Mouse (Mus musculus) cerebellum, postnatal 36 days (tissue): ENCODE data around the gene Tpgs1.
A peak's percentile ranks its signal among the peaks of the same experiment; 100 is the strongest.

Experiments
- DNase-seq, 2 experiments: peaks; one replicate each; pipeline ENCODE4 v3.0.0; 2021 to 2022; ENCODE audit warnings: mixed read lengths in 2 of 2

Gene Tpgs1

GRCm38 (mm10) chr10:79669576-79670057 lies 448 bp downstream of the Tpgs1 start:
- DNase-seq = peak; percentile 77 to 78

- no peak for DNase-seq
These were observed 1.1 kb downstream of the Tpgs1 start for GRCm38 (mm10) chr10:79670071-79670888.

- no peak for DNase-seq
These were observed 2.4 kb downstream of the Tpgs1 start for GRCm38 (mm10) chr10:79671396-79672087.

DNA sequence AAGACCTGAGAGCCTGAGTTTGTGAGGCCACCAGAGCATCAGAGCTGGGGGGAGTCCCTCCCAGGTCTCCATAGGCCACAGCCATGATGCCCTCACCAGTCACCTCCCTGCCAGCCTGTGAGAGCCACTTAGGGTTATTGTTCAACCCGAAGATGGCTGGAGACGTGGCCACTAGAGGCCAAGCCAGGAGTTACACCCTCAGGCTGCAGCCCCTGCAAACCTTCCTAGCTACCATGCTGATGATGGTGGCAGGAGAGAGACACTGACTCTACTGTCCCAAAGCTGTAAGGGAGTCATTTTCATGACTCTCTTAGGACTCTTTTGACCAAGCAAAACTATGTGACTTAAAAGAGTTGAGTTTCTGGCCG lies 2.9 kb downstream of the Tpgs1 start:
- DNase-seq = no peak

GRCm38 (mm10) chr10:79673054-79673453 lies 3.9 kb downstream of the Tpgs1 start:
- no peak for DNase-seq

DNA sequence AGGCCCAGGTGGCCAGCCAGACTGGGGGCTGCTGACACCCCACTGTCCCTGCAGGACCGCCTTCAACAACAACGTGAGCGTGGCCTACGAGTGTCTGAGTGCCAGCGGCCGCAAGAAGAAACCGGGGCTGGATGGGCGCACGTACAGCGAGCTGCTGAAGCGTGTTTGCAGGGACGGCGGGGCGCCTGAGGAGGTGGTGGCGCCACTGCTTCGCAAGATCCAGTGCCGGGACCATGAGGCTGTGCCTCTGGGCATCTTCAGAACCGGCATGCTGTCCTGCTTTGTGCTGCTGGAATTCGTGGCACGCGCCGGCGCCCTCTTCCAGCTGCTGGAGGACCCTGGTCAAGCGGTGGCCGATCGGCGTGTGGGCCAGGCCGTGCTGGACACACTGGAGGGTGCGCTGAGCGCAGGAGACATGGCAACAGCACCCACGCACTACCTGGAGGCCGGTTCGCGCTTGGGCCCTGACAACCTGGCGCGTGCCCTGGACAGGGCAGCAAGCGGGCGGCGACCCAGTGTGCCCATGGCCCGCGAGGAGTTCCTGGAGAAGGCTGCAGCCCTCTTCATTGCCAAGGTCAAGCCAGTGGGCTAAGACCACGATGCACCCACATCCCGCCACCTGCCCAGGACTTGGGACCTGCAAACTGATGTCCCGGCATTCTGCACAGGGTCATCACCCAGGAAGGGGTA lies 6.3 kb downstream of the Tpgs1 start:
- DNase-seq = no peak

DNA sequence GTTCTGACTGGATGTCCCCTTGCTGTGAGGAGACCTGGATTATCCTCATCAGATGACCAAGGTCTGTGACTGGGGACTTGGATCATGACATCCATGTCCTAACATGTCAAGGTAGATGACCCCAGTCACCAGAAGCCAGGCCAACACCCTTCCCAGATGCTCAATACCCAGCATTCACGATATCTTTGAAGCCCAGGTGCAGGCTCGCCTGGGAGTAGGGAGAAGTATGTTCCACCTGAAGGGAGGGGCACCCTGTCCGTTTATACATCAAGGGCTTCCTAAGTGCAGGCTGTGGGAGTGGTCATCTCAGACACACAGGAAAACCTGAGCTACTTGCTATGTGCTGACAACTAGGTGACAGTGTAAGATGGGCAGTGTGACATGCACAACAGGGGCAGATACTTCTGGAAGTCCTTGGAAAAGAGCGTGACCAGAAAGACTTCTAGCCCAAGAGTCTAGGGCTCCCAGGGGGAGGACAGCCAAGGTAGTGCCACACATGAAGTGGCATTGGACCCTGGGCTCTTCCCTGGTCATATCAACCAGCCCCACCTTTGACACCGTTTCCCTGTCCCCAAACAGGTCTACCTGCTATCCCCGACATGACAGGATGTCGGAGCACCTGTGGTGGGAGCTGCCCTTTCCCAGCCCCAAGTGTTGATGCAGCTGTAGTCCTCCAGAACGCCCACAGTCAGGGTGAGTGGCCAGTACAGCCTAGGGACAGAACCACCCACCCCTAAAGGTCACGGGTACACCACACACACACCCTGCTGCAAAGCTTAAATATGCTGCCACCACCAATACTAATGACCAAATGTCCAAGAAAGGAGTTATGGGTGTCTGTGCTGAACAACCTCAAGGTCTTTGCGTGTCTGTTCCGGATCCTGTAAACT lies 11.7 kb downstream of the Tpgs1 start:
- no peak for DNase-seq

DNA sequence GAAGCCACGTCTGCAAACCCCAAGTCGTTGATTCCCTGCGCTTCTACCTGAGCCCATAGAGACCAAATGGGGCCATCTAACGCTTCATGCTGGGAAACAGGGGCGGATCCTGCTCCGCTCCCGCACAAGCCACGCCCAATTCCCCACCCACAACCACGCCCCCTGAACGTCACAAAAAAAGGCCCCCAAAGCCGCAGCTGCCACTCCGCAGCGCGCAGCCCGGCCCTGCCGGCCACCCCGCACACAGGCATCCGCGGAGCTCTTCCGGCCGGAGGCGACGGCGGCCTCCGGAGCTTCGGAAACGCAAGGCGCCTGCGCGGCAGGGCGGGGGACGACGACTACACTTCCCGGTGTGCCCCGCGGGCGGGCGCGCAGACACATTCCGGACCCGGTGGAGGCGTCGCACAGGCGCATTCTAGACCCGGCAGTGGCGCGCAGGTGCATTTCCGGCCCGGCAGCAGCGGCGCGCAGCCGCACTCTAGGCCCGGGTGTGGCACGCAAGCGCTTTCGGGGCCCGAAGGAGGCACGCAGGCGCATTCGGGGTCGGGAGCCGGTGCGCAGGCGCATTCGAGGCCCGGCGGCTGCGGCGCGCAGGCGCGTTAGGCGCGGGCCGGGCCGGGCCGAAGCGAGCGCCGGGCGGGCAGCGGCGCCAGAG lies 12.5 kb downstream of the Tpgs1 start, which contains the start of gene Cdc34:
Cdc34 (plus strand) TSS at position 605 of the 655 bp plus-strand sequence.
- peak; percentile 99 for DNase-seq

GRCm38 (mm10) chr10:79682551-79682915 lies 13.4 kb downstream of the Tpgs1 start:
- peak in 1 of 2 experiments; percentile 25 for DNase-seq

- peak; percentile 41 to 50 for DNase-seq
These were observed 13.9 kb downstream of the Tpgs1 start for GRCm38 (mm10) chr10:79682916-79683582.

GRCm38 (mm10) chr10:79683726-79684640 lies 14.8 kb downstream of the Tpgs1 start:
- DNase-seq = no peak

GRCm38 (mm10) chr10:79684770-79685600 lies 15.8 kb downstream of the Tpgs1 start:
- DNase-seq = no peak

- no peak for DNase-seq
These were observed 17.1 kb downstream of the Tpgs1 start for GRCm38 (mm10) chr10:79686219-79686618.

- no peak for DNase-seq
These were observed 17.5 kb downstream of the Tpgs1 start for GRCm38 (mm10) chr10:79686691-79687090.

GRCm38 (mm10) chr10:79687513-79687912 lies 18.3 kb downstream of the Tpgs1 start:
- DNase-seq = no peak

GRCm38 (mm10) chr10:79688720-79689119 lies 19.6 kb downstream of the Tpgs1 start, which contains the start of gene Gzmm:
Gzmm (plus strand) TSS chr10:79689020.
- no peak for DNase-seq

DNA sequence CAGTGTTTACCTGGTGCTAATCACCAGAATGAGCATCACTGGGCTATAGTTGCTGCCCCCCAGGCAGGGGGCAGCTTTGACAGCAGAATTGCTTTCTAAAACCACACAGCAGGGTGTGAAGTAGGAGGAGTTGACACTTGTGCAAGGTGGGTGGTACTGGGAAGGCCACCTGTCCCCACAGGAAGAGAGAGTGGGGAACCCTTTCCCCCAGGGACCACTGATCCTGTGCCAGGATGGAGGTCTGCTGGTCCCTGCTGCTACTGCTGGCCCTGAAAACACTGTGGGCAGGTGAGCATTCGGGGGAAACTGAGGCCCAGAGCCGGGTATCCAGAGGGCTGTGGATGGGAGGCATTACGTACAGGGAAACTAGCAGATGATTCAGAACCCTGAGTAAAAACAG lies 20.0 kb downstream of the Tpgs1 start:
- DNase-seq = no peak

- DNase-seq = no peak
These were observed 22.9 kb downstream of the Tpgs1 start for GRCm38 (mm10) chr10:79691986-79692548.
